Mouse (Mus musculus): ENCODE measurements around the gene Thnsl1.
A peak's percentile ranks its signal among the peaks of the same experiment; 100 is the strongest.
"Not testable (repeated sequence)": the region's sequence is repeated elsewhere in the genome, so short reads cannot be mapped to it uniquely, and the experiment has no call there.

The Thnsl1 gene

DNA sequence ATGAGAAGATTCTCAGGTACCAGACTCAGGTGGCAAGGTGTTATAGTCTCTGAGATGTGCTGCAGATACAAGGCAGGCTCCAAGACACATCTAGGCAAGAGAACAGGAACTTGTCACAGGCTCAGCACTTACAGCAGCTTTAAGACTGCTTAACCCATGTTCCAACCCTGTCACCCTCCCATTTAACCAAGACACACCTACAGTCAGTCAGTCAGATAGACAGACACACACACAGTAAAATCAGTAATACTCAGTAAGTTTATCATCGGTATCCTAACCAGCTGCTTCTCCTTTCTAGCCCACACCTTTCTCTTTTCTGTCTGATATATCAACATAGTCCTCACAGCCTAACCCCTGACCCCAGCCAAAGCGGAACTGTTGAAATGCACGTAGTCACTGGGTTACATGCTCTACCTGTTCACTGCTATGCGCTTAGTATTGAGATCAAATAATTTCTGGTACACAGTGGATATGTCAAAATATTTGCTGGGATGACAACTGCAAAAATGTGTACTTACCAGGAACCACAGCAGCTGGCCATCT lies 30.4 kb downstream of the Thnsl1 start:
- no peak for DNase-seq (ENCODE audit: low read depth in 2 of 2, low spot score in 2 of 2)

DNA sequence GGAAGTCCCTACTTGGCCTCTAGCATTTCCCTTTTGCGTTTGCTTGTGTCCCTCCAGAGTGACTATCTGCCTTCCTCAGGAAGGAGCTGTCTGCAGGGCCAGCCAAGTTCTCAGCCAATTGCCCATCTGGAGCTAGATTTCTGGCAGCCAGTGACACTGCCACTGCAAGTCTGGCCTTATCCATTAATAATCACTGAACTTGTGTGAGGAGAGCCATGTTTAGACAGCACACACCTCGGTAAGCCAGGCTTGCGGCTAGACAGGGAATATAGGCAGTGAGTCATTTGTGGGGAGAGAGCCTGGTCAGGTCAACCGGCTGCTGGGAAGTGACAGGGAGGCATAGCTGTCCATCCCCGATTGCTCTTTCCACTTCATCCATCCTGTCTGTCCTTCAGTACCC lies 31.3 kb downstream of the Thnsl1 start:
- no peak for DNase-seq (ENCODE audit: low read depth in 2 of 2, low spot score in 2 of 2)

DNA sequence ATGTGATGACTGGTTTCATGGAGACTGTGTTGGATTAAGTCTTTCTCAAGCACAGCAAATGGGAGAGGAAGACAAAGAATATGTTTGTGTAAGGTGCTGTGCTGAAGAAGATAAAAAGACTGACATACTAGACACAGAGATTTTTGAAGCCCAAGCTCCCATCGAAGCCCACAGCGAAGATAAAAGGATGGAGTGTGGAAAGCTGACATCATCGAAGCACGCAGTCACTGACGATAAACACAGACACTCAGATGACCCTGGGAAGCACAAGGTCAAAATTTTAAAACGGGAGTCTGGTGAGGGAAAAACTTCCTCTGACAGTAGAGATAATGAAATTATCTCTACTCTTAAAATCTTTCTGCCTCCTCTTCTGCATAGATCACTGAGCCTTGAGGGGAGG lies 38.6 kb downstream of the Thnsl1 start:
- DNase-seq (ENCODE audit: low read depth in 2 of 2, low spot score in 2 of 2): not testable (repeated sequence)

DNA sequence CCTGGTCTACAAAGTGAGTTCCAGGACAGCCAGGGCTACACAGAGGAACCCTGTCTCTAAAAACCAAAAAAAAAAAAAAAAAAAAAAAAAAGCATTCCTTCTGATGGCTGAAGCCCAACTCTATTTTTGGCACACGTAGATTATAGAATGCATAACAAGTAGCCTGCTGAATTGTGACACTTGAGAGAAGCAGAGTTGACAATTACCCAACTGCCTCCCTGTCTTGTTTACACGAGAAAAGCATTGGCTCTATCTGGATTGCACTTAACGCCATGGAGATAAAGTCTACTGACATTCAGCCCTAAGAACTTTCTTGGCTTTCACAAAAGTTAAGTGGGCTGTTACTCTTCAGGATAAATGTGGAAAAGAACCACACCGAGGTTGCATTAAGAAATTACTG lies 39.5 kb downstream of the Thnsl1 start:
- no peak for DNase-seq (ENCODE audit: low read depth in 2 of 2, low spot score in 2 of 2)

DNA sequence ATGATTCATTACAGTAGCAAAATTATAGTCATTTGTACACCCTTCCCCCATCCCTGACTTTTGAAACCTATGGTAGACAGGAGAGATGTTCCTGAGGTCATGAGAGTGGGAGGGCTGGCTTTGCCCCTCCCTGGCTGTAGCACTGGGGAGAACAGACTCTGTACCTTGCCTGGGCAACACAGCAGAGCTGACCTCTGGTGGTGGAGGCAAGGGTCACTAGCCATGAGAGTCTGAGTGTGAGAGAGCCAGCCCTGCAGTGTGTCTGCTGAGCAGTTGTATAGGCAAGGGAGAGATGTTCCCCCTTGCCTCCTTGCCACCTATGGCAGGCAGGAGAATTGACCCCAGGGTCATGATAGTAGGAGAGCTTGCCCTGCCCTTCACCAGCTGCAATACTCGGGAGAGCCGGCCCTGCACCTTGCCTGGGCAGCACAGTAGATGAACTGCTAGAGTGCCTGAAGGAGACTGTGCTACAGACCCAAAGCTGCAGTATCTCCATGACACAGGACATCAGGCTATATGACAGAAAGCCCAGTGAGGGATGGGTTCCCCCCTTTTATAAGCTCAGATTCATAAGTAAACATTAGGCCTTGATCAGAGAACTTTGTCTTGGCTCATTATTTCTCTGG lies 40.1 kb downstream of the Thnsl1 start:
- DNase-seq (ENCODE audit: low read depth in 2 of 2, low spot score in 2 of 2): no peak

DNA sequence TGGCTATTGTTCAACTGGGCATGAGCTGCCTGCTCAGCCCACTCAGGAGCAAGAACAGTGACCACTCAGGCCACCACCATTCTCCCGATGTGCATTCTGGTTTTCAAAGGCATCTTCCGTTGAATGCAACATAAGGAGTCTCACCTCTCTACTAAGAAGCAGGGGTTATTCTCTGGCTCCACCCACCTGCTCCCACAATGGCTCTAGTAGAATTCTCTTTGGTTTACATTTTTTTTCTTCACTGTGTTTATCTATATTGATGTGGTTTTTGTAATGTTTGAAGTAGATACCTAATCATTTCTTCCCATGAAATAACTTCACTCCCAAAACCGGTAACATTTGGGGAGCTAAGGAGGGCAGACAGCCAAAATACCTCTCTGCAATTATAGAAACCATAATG lies 48.1 kb downstream of the Thnsl1 start:
- DNase-seq (ENCODE audit: low read depth in 2 of 2, low spot score in 2 of 2): no peak

DNA sequence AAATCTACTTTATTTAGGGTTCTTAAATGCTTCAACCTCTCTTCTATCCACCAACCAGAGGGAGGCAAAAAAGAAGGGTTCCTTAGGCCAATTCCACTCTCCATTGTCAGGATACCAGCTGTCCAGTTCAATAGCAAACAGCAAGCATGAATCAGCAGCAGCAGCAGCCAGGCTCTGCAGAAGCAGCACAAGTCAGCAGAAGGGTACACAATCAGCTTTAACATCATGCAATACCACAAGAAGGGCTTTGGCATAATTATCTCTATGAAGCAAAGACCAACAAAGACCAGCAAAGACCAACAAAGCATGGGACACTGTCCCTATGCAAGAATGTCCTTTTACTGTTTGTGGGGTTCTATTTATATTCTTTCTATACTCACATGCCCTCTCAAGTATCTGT lies 48.8 kb downstream of the Thnsl1 start:
- DNase-seq (ENCODE audit: low read depth in 2 of 2, low spot score in 2 of 2): no peak

DNA sequence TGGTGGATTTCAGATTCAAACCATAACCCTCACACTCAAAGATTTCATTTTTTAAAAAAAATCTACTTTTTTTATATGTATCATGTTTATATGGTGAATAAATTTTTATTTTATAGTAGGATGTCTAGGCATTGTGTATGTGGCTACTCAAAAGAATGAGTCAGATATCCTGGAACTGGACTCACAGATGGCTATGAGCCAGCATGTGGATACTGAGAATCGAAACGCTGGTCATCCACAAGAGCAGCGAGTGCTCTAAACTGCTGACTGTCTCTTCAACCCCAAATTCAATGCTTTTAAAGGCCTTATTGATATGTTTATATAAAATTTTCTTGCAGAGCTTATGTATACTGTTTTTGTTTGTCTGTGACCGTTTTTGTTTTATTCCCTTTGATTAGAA lies 52.8 kb downstream of the Thnsl1 start:
- no peak for DNase-seq (ENCODE audit: low read depth in 2 of 2, low spot score in 2 of 2)

DNA sequence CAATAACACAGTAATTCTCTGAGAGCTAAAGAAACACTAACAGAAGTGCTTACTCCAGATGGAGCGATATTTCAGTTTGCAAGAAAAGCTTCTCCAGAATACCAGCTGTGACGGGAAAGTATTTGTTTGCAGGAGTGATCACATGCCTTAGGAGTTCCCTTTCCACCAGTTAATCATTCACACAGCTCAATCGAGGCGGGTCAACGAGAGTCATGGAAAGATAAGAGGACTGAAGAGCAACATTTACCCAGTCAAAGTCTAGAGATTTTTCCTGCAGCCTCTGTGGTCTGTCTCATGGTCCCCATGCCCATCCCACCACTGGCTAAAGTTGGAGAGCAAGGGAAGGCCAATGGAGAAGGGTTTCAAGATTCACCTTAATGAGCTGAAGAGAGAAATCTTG lies 53.6 kb downstream of the Thnsl1 start:
- DNase-seq (ENCODE audit: low read depth in 2 of 2, low spot score in 2 of 2): no peak

DNA sequence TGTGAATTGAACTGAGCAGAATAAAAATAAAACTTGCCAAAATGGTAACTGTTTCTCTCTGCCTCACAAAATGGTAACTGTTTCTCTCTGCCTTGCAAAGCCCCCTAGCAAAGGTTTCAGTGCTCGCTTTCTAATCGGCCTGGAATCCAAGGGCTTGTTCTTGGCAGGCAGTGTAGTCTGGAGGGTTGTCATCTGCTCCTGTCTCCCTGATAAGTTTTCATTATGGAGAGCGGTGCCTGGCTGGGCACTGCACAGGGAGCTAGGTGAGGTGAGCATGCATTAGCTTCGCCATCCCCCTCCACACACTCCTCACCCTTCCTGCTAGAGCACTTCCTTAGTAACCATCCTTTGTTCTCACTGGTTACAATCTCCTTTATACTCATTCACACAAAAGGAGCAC lies 54.5 kb downstream of the Thnsl1 start:
- no peak for DNase-seq (ENCODE audit: low read depth in 2 of 2, low spot score in 2 of 2)

DNA sequence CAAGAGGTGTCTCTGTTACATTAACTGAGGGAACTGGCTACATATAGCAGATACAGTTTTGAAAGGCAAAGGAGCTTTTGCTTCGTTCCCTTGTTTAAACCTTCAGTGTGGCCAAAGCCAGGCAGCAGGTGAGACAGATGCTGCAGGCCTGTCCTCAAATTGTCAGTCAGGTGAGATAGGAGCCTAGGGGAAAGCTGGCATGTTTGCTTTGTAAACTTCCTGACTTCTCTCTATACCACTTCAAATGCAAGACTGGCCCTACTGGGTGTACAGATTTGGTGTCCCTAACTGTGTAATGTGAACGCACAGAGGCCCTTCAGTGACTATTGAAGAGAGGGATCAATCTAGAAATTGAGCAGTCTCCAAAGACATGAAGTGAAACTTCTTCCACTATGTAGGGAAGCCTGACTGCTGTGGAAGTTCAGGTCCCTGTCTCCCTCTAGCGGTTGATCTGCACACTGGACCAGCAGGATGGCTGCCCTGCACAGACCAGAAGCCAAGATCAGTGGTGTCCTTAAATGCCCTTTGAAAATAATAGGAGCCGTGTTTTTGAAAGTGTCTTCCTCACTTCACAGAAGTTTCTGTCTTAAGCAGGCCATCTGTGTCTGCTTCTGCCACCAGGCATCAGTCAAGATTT lies 56.0 kb downstream of the Thnsl1 start:
- peak; percentile 18 to 35 for DNase-seq (ENCODE audit: low read depth in 2 of 2, low spot score in 2 of 2)

DNA sequence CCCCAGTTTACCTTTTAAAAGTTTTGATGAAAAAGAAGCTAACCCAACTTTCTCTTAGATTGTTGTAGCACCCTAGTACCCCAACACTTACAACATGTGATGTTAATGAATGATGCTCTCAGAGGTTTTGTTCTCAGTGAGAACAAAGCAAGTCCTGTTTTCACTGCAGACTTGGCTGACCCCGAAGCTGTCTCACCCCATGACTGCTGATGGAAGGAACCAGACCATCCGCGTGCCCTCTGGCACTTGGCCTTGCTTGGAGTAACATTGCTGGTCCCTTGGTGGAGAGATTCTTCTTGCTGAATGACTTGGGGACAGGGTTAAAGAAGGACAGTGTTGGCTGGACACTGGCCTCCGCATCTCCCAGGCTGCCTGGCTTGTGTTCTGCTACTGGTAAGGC lies 58.5 kb downstream of the Thnsl1 start:
- DNase-seq (ENCODE audit: low read depth in 2 of 2, low spot score in 2 of 2): no peak

Data from CD8-positive naive resting alpha-beta T cell, adult 2 months (primary cell).